Mouse (Mus musculus) liver, postnatal 0 days (tissue): ENCODE data around the gene Gucy1b1.

ENCODE experiments used
- CTCF ChIP-seq: sonication (generic); IDR thresholded peaks from 2 replicates; pipeline ENCODE4 v1.5.1; 2016; ENCODE audit warnings: antibody characterized with exemption, low read depth
- EP300 ChIP-seq: IDR thresholded peaks from 2 replicates; pipeline ENCODE4 v1.6.1; 2016; ENCODE audit warnings: antibody characterized with exemption, low read depth, mild to moderate bottlenecking

GRCm38 (mm10) chr3:82111986-82112385 is 37.5 kb upstream of the Gucy1b1 start:
- TF ChIP-seq EP300 (no peak), CTCF (no peak)
